Mouse (Mus musculus) mammary gland, adult 2 months (tissue): ENCODE results near the gene Gm9745. TPM values are rescaled to one million over a fixed set of nuclear protein-coding genes. Genes with fewer than 3 reads are reported as not detected.

Source experiments
- polyA plus RNA-seq: library from polyadenylated mRNA; depleted of rRNA; stranded (reverse); fragments of >200 nt; gene quantifications from 2 replicates; pipeline ENCODE4 v1.2.3, GENCODE M21; 2012; ENCODE audit warnings: low replicate concordance; rRNA removed

The Gm9745 gene
- not detected in 2 replicates for polyA plus RNA-seq

GRCm38 (mm10) chr13:8948131-8948530 is at the start of gene Gm9745:
Gene Gm9745, minus strand, starts transcription at chr13:8948231.

DNA sequence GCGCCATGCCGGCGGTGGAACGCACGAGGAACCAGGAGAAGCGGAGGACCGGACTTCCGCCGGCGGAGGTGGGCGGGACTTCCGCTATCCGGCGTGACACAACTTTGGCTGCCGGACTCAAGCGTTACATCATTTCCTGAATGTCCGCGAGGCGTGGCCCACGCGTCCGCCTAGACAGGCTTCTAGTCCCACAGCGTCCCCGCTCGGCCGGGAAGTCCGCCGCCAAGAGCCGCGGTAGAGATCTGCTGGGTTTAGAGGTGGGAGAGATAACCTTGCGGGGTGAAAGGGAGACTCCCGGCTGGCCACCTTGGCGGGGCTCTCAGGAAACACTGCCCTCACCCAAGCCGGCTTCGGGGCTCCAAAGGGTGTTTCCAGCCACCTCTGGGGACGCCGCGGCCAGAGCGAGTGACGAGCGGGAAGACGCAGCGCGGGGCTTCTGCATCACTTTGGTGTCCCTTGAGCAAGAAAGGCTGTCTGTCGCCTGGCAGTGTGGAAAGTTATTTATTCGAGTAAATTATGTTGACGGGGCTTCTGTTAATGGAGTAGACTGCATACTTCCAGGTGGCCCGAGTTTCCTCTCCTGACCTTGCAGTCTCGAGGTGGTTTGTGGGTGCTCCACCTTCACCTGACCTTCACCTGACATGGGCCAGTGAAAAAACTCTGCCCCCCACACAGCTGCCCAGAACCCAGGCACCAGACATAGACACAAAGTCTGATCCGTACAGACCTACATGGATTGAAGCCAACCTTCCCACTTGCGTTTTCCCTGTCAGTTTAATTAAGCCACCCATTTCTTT is 48.2 kb upstream of the Gm9745 start, which contains the start of gene Gtpbp4:
Gene Gtpbp4, minus strand, starts transcription at position 94 of the 797 bp plus-strand sequence.

GRCm38 (mm10) chr13:8952563-8952962 is 4.5 kb upstream of the Gm9745 start, which contains the start of gene Idi2:
Gene Idi2, plus strand, starts transcription at chr13:8952863.

Other genes starting within 250 kb of the Gm9745 start
- 12.3 and 26.3 TPM in 2 replicates for gene Wdr37, start 76.3 kb downstream of the Gm9745 start, polyA plus RNA-seq
- gene Idi1, start 62.7 kb downstream of the Gm9745 start, polyA plus RNA-seq: 7.3 and 15.5 TPM in 2 replicates
- gene Idi2, start 4.6 kb upstream of the Gm9745 start, polyA plus RNA-seq: not detected in 2 replicates
- 5.0 and 12.2 TPM in 2 replicates for gene Gtpbp4, start 47.9 kb upstream of the Gm9745 start, polyA plus RNA-seq
- gene Larp4b, start 145.7 kb upstream of the Gm9745 start, polyA plus RNA-seq: 13.8 and 16.3 TPM in 2 replicates